Mouse (Mus musculus) WW6 (cell line): Measurements from ENCODE around the gene Bad.
"Not testable (repeated sequence)": the region's sequence is repeated elsewhere in the genome, so short reads cannot be mapped to it uniquely, and the experiment has no call there.

Experiments used
- DNase-seq: peaks from one replicate; pipeline ENCODE4 v3.0.0-alpha.2; 2013; ENCODE audit warnings: low read depth, low spot score

Gene Bad

DNA sequence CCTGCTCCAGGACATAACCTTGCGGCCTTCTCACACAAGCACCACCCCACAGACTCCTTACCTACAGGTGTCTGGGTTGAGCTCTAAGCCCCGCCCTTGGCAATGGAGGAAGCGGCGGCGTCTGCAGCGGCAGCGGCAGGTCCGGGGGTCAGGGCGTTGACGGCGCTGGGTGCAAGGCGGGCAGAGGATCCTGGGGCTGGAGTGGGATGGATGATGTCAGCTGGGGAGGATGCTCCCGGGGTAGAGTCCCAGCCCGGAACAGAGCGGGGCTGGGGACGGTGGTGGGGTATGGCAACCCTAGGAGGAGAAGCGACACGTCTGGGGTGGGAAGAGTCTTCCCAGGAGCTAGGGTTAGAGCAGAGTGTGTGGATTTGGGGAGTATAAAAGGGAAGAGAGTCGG lies 43.6 kb downstream of the Bad start:
- DNase-seq, result no peak

- no peak for DNase-seq
These were observed 44.5 kb downstream of the Bad start for GRCm38 (mm10) chr19:6985951-6986708.

- DNase-seq, result no peak
These were observed 45.6 kb downstream of the Bad start, which contains the start of gene Vegfb for GRCm38 (mm10) chr19:6987061-6987903. Vegfb (minus strand) TSS chr19:6987651.

GRCm38 (mm10) chr19:6987904-6988285 lies 46.2 kb downstream of the Bad start:
- DNase-seq, result no peak

GRCm38 (mm10) chr19:6989251-6989650 lies 47.6 kb downstream of the Bad start:
- no peak for DNase-seq

- no peak for DNase-seq
These were observed 49.1 kb downstream of the Bad start for GRCm38 (mm10) chr19:6990712-6991111.

DNA sequence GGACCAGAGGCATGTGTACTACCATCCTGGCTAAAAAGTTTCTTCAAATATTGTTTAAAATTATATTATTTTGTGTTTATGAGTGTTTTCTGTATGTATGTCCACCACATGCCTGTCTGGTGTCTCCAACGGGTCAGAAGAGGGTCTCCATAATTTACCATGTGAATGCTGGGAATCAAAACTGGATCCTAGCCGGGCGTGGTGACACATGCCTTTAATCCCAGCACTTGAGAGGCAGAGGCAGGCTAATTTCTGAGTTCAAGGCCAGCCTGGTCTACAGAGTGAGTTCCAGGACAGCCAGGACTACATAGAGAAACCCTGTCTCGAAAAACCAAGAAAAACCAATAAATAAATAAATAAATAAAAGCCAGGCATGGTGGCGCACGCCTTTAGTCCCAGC lies 49.5 kb downstream of the Bad start:
- not testable (repeated sequence) for DNase-seq

GRCm38 (mm10) chr19:6992011-6992858 lies 50.6 kb downstream of the Bad start, which contains the start of gene Dnajc4:
Dnajc4 (minus strand) TSS chr19:6992572.
- DNase-seq, result peak; percentile 95

DNA sequence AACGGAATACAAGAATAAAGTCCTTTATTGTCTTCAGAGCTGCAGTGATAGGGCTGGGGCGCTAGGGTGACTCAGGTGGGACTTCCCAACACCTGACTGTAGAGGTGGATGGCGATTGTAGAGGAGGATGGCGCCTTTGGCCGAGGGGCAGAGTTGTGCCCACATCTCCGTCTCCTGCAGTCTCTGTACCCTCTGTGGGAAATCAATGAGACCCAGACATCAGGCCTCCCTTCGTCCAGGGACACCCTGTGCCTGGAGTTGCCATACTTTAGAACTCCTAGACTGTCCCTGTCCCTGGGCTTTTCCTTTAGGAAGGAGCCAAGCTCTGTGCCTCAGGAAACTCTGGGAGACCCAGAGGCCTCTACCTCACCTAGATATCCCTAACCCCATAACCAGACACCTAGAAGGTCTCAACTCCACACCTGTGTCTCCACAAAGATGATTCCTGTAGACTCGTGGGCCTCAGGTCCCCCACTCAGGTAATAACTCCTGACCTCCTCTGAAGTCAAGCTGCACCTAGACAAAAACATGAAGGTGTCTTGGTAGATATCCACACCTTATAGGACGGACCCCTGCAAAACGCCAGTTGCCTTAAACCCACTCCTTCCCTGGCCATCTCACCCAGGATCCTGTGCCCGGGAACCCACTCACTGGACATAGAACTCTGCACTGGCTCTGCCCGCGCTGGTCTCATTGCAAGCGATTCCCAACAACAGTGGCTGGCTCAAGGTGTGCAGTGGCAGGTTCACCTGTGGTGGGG lies 51.5 kb downstream of the Bad start:
- DNase-seq, result no peak

GRCm38 (mm10) chr19:6994002-6994401 lies 52.3 kb downstream of the Bad start:
- no peak for DNase-seq

DNA sequence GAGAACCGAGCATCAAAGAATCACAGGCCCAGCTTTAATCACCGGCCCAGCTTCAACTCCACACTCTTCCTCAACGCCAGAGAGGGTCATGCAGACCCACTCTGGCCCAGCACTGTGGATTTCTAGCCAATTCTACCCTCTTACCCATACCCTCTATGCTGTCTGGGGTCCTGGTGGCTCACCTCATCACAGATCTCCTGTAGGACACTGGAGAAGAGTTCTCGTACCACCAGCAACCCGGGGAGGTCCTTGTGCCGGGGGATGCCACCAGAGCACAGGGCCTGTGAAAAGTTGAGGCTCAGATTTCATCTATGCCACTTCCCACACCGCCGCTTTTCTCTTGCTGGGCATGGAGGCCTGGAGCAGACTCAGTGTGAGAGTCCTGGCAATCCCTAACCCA lies 52.8 kb downstream of the Bad start:
- no peak for DNase-seq

DNA sequence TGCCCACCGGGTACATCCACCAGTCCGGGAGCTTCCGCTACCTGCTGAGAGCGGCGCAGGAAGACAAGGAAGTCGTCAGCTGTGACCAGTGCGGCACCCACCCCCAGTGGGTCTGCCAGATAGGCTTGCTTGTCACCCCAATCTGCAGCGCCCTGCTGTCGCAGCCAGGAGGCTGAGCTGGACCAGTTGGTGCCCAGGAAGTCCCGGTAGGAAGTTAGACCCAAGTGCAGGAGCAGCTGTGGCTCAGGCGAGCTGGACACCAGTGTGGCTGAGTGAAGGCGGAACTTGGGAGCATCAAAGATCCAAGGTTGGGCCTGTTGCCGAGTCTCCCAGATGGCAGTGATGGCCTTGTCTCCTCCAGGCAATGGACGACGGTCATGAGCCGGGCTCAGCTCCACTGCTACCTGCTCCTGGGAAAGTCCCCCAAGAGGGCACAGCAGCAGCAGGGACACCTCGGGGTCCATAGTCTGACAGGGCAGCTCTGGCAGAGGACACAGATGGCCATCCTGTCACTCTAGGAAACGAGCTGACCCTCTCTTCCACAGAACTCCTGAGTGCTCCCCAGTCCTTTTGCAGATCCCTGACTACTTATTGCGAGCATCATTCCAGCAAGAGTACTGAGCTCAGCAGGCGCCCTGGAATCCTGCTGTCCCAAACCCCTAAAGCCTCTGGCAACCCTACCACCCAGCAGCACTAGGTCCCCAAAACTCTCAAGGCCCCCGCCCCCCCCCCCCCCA lies 53.8 kb downstream of the Bad start:
- DNase-seq, result no peak

DNA sequence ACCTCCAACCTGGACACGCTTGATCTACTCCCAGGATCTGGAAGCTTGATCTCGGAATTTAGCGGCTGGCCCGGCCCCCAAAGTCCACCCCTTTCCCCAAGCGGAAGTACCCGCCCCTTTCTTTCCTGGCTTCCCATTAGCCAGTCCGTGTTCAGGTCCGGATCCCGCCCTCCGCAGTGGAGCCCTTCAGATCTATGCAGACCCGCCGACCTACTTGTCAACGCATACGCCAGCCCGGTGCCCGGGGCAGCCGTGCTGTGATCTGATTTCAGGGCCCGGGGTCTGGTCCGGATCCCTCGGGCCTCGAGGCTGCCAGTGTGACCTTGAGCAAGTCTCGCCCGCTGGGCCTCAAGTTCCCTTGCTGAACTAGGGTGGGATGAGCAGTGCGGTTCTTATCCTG lies 54.3 kb downstream of the Bad start, which contains the start of the genes Nudt22 and Trpt1:
Nudt22 (minus strand) TSS at position 112 of the 400 bp plus-strand sequence.
Trpt1 (plus strand) TSS at position 126 of the 400 bp plus-strand sequence.
- DNase-seq, result peak; percentile 76

DNA sequence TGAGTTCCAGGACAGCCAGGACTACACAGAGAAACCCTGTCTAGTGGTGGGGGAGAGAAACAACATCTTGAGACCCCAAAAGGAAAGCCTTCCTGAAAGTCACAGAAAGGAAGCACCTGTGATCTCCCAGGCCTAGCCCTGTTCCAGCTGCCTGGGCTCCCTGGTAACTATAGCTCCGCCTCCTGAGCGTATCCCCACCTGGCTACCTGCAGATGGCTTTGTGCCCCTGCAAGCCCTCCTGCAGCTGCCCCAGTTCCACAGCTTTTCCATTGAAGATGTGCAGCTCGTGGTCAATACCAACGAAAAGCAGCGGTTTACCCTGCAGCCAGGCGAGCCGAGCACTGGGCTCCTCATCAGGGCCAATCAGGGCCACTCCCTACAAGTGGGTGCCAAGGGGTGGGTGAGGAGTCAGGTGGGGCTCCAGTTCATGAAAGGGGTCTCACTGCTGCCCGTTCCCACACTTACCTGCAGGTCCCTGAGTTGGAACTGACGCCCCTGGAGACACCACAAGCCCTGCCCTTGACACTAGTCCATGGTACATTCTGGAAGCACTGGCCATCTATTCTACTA lies 56.1 kb downstream of the Bad start:
- no peak for DNase-seq

GRCm38 (mm10) chr19:6999360-7000063 lies 57.9 kb downstream of the Bad start:
- no peak for DNase-seq
